Mouse (Mus musculus): Measurements from ENCODE around the gene Slc26a3.
"Not testable (repeated sequence)": the region's sequence is repeated elsewhere in the genome, so short reads cannot be mapped to it uniquely, and the experiment has no call there.

The Slc26a3 gene

GRCm38 (mm10) chr12:31421901-31422574 lies 31.4 kb downstream of the Slc26a3 start:
- DNase-seq: no peak

GRCm38 (mm10) chr12:31437791-31438190 lies 47.1 kb downstream of the Slc26a3 start:
- no peak for DNase-seq

- DNase-seq: no peak
These were observed 48.9 kb downstream of the Slc26a3 start for GRCm38 (mm10) chr12:31439612-31440011.

GRCm38 (mm10) chr12:31444131-31444546 lies 53.5 kb downstream of the Slc26a3 start:
- no peak for DNase-seq

GRCm38 (mm10) chr12:31444827-31445226 lies 54.2 kb downstream of the Slc26a3 start:
- DNase-seq: no peak

DNA sequence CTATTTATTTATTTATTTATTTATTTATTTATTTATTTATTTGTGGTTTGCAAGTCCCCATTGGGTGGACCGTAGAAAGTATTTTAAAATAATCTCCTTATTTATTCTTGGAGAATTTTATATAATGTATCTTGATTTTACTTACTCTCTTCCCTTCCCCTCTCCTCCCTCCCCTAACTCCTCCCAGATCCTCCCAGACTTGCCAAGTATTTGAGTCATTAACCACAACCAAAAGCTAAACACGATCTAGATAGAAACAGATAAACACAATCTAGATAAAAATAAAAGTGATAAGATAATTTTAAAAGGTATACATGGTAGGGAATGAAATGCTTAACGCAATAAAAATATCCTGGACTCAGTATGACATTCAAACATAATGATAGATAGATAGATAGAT lies 58.7 kb downstream of the Slc26a3 start:
- DNase-seq: no peak

- no peak for DNase-seq
These were observed 65.6 kb downstream of the Slc26a3 start for GRCm38 (mm10) chr12:31456271-31456670.

- no peak for DNase-seq
These were observed 67.8 kb downstream of the Slc26a3 start for GRCm38 (mm10) chr12:31458474-31458873.

GRCm38 (mm10) chr12:31460270-31460669 lies 69.6 kb downstream of the Slc26a3 start:
- DNase-seq: peak in 1 of 2 experiments; percentile 15

DNA sequence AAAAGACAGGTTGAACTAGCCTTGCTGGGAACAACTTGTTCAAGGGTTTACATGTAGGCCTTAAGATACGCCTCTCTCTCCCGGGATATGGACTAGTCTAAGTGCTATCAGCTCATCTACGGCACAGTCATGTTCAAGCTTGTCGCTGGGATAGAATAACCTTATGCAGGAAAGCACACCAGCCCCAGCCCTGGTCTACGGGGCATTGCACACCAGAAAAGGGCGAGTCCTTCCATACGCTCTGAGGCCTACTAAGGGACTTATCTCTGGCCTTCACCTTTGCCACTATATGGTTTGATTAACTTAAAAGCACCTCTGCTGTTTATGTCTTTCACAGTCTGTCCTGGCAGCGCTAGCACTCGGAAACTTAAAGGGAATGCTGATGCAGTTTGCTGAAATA lies 70.7 kb downstream of the Slc26a3 start:
- DNase-seq: no peak

GRCm38 (mm10) chr12:31462615-31463014 lies 71.9 kb downstream of the Slc26a3 start:
- no peak for DNase-seq

GRCm38 (mm10) chr12:31478182-31478581 lies 87.5 kb downstream of the Slc26a3 start:
- not testable (repeated sequence) for DNase-seq

GRCm38 (mm10) chr12:31486431-31486830 lies 95.8 kb downstream of the Slc26a3 start:
- DNase-seq: no peak

DNA sequence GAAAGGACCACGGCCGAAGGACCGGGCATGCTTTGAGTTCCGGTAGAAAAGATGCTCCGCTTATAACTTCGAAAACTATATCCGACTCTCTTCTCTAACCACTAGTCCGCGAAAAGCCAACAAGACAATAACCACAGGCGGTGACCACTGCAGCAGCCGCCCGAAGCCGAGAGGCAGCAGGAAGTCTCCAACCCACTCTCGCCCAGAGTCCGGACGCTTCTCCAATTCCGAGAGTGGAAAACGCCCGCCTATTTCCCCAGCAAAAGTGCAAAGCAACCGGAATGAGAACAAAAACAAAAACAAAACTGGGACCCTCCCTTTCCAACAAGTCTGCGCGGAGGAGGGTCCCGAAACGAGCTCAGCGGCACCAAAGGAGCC lies 108.3 kb downstream of the Slc26a3 start:
- DNase-seq: no peak

DNA sequence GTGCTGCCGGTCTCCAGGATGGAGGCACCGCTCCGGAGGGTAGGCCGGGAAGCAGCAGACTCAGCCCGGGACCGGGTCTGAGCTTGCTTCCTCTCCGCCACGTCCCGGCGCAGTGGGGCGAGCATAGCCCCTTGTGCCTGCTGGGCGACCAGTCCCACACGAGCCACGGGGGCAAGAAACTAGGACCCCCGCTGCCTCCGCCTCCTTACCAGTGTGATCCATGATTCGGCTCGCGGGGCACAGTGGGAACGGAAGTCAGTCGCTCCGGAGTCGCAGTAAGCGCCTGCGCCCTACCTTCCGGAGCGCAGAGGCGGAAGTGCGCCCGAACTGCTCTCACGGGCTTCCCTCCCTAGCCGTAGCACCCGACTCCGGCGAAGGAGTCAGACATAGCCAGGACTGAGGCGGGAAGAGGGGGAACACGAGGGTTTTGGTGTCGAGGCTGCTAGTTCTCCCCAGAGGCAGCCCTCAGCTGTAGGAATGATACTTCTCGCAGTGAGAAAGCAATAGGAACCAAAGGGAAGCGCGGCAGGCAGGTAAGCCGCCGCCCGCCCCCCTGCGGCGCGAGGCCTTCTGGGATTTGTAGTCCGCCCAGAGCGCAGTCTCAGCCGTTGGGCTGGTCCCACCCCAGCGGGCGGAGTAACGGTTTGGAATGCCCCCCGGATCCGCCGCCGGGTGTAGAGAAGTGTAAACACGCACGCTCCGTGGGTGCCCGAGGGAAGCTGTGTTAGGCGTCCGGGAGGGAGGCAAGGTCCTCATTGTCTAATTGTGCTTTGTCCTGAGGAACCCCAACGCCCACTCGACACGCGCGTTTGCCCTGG lies 108.9 kb downstream of the Slc26a3 start, which contains the start of gene Cbll1:
Cbll1 (minus strand) TSS at position 303 of the 818 bp plus-strand sequence.
- peak; percentile 90 to 96 for DNase-seq

- no peak for DNase-seq
These were observed 109.5 kb downstream of the Slc26a3 start for GRCm38 (mm10) chr12:31500196-31500595.

DNA sequence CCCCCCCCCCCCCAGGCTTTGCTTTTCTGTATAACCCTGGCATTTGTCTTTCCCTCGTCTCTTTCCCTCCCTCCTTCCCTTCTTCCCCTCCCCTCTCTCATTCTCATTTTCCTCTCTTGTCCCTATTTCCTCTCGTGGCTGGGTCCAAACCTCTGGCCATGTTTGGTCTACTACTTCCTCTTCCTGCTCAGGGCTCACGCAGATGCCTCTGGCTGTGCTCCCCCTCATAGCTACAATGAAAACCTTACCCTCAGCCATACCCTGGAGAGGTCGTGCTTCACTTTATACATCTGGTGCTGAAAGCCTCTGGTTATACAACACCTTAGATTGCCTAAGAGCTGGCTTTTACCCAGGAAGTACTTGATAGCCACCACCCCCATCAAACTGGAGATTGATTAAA lies 110.6 kb downstream of the Slc26a3 start:
- no peak for DNase-seq

GRCm38 (mm10) chr12:31503211-31503610 lies 112.5 kb downstream of the Slc26a3 start:
- DNase-seq: no peak

DNA sequence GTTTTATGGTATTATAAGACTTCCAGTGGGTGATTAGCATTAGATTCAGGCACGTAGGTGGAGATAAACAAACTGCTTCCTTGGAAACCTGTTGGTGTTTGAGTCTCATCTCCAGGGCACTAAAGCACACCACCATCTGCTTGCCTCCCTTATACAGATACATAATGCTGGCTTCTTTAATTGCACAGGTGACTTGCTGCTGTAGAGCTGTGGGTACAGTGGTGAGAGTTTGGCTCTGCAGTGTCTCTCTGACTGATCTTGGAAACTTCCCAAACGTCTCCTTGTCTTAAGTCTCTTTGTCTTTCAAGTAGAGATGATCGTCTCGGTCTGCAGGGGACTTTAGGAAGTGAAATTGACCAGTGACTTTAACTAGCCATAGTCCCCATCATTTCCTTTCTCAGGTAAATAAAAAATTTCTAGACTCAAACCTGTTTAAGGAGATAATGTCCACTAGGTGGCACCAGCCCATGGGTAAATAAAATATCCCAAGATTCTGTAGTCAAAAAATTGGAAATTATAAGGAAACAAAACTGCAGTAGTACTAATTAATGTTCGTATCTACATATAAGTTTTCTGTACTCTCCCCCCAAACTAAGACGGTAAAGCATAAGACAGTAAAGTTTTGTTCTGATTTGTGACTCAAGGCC lies 117.2 kb downstream of the Slc26a3 start:
- no peak for DNase-seq

- DNase-seq: no peak
These were observed 117.8 kb downstream of the Slc26a3 start for GRCm38 (mm10) chr12:31508496-31508895.

GRCm38 (mm10) chr12:31511218-31511617 lies 120.5 kb downstream of the Slc26a3 start:
- DNase-seq: no peak

- DNase-seq: no peak
These were observed 122.2 kb downstream of the Slc26a3 start for GRCm38 (mm10) chr12:31512634-31513411.
